Mouse (Mus musculus) lung, postnatal 0 days (tissue): ENCODE data around the gene Rimkla.

ENCODE experiments used
- CTCF ChIP-seq: IDR thresholded peaks from 2 replicates; pipeline ENCODE4 v1.5.1; 2016; ENCODE audit warnings: antibody characterized with exemption, mild to moderate bottlenecking
- EP300 ChIP-seq: IDR thresholded peaks from 2 replicates; pipeline ENCODE4 v1.6.1; 2016; ENCODE audit warnings: antibody characterized with exemption, mild to moderate bottlenecking, control low read depth

DNA sequence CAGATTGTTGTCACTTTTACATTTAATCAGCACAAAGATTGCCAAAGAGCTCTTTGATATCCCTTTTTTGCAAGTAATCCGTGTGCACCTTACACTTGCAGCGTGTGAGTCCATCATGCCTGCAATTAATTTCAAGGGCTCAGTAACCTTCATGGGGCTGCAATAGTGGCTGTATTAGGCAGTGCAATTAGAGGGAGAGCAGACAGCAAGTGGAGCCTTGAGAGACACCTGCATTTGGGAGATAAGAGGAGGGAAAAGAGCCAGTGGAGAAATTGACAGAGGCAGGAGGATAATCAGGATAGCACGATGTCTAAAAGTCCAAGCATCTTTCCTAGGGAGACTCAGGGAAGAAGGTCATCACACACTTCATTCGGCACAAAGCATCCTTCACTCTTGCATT is 31.1 kb upstream of the Rimkla start:
- TF ChIP-seq CTCF (no peak), EP300 (no peak)
